Mouse (Mus musculus) kidney, postnatal 0 days (tissue): ENCODE results near the gene Apbb2. TPM values are rescaled to one million over a fixed set of nuclear protein-coding genes. Genes with fewer than 3 reads are reported as not detected.
A peak's percentile ranks its signal among the peaks of the same experiment; 100 is the strongest.

Source experiments
- ATAC-seq: fragments of 200-750 bp; cut with Nextera tagmentation; replicated peaks from 2 replicates; pipeline ENCODE4 v1.8.0; 2017; ENCODE audit warnings: low read depth, moderate number of reproducible peaks, moderate TSS enrichment, moderate library complexity; ENCODE audit not compliant: low FRiP score
- DNase-seq: peaks from one replicate; pipeline ENCODE4 v3.0.0-alpha.2; 2016; ENCODE audit warnings: low spot score
- H3K27ac ChIP-seq: fragments of 300-500 bp; sonication (generic); 2 replicates; pipeline ENCODE4 v1.5.1; 2014; ENCODE audit warnings: mild to moderate bottlenecking
- H3K27me3 ChIP-seq: fragments of 300-500 bp; sonication (generic); 2 replicates; pipeline ENCODE4 v1.6.1; 2014; ENCODE audit warnings: low read length, mixed read lengths; ENCODE audit not compliant: insufficient read depth
- H3K36me3 ChIP-seq: fragments of 300-500 bp; sonication (generic); 2 replicates; pipeline ENCODE4 v1.6.1; 2014; ENCODE audit warnings: low read length, mixed read lengths; ENCODE audit not compliant: insufficient read depth
- H3K4me1 ChIP-seq: fragments of 300-500 bp; sonication (generic); replicated peaks from 2 replicates; pipeline ENCODE4 v1.6.1; 2014; ENCODE audit warnings: antibody characterized with exemption, low read length, mixed read lengths; ENCODE audit not compliant: insufficient read depth
- H3K4me2 ChIP-seq: fragments of 300-500 bp; sonication (generic); 2 replicates; pipeline ENCODE4 v1.6.1; 2014; ENCODE audit warnings: mild to moderate bottlenecking, low read length, moderate library complexity, mixed read lengths
- H3K4me3 ChIP-seq: fragments of 300-500 bp; sonication (generic); replicated peaks from 2 replicates; pipeline ENCODE4 v1.5.1; 2014; ENCODE audit warnings: low read depth, low read length
- H3K9ac ChIP-seq: fragments of 300-500 bp; sonication (generic); 2 replicates; pipeline ENCODE4 v1.6.1; 2014; ENCODE audit warnings: low read depth, low read length
- H3K9me3 ChIP-seq: fragments of 300-500 bp; sonication (generic); replicated peaks from 2 replicates; pipeline ENCODE4 v1.6.1; 2016; ENCODE audit warnings: low read length, inconsistent platforms, mixed read lengths
- CTCF ChIP-seq: IDR thresholded peaks from 2 replicates; pipeline ENCODE4 v1.5.1; 2016; ENCODE audit warnings: antibody characterized with exemption, low read depth, mild to moderate bottlenecking, moderate library complexity
- WGBS: fragments of 180-500 bp; shearing (Covaris S2); extraction: QIAGEN DNeasy Blood & Tissue Kit; methylation state at CpG from one replicate; pipeline ENCODE4 v1.1.7; 2014; 5-methylcytosine and 5-hydroxymethylcytosine counted together
- polyA plus RNA-seq: library from polyadenylated mRNA; unstranded; fragments of >200 nt; fragmentation: Nextera tagmentation; extraction: Ambion mirVana; gene quantifications from 2 replicates; pipeline ENCODE4 v1.2.1, GENCODE M21; 2015

Apbb2 gene
- polyA plus RNA-seq, 1 experiment from 2014 or later: 47.0 TPM

DNA sequence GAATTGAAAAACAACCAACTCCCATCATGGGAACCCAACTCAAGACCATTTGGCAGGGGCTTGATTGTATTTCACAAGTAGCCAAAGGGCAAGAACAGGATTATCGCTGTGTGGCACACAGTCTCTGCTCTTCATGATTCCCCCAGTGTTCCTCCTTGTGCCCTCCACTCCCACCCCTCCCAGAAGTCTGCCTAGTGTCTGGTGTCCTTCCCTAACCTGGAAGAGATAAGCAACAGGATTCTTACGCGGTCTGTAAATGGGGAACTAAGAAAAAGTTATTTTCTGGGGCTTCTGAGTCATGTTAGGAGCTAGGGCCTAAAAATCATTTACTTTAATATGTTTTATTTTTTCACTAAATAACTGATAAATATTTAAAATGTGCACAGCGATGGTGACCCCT is 323.6 kb downstream of the Apbb2 start:
- H3K27me3 ChIP-seq: no peaks in the 10 kb centered on the region
- H3K9me3 ChIP-seq: no peaks in the 10 kb centered on the region
- H3K4me1 ChIP-seq: no peaks in the 10 kb centered on the region
- H3K27ac ChIP-seq: no peak overlapping the region
- no peak for TF ChIP-seq CTCF
- H3K36me3 ChIP-seq: peaks cover 4% of the 10 kb centered on the region; the same call in 1 of the 2 replicates
- ATAC-seq (no peak), DNase-seq (no peak)
- H3K4me2 ChIP-seq: no peak overlapping the region
- H3K9ac ChIP-seq: no peak overlapping the region
- WGBS: 92% methylated on average over 4 of the region's 4 CpGs
- H3K4me3 ChIP-seq: no peak overlapping the region

DNA sequence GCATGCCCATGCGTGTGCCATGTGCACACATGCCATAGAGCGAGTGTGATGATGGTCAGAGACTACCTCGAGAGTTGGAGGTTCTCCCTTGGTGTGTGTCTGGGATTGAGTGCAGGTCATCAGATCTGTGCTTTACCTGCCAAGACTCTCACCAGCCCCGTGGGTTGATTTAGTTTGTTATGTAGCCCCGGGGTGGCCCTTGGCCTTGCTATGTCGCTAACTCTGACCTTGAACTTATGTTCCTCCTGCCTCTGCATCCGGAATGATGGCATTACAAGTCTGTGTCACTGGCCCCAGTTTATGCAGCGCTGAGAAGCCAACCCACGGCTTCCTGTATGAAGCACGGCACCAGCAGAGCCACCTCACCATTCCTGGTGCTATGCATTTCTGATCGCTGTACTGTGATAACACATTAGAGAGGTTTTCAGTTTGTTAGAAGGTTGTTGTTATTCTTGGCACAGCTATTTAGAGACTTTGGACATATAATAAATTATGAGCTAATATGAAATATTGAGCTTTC is 324.4 kb downstream of the Apbb2 start:
- H3K36me3 ChIP-seq: peaks cover 4% of the 10 kb centered on the region; the same call in 1 of the 2 replicates
- no peaks in the 10 kb centered on the region for H3K27me3 ChIP-seq
- no peak overlapping the region for H3K27ac ChIP-seq
- H3K4me3 ChIP-seq: no peak overlapping the region
- no peak overlapping the region for H3K9ac ChIP-seq
- 66% methylated on average over 11 of the region's 11 CpGs for WGBS
- H3K9me3 ChIP-seq: no peaks in the 10 kb centered on the region
- ATAC-seq (no peak), DNase-seq (no peak)
- TF ChIP-seq CTCF: no peak
- H3K4me1 ChIP-seq: no peaks in the 10 kb centered on the region
- H3K4me2 ChIP-seq: no peak overlapping the region

DNA sequence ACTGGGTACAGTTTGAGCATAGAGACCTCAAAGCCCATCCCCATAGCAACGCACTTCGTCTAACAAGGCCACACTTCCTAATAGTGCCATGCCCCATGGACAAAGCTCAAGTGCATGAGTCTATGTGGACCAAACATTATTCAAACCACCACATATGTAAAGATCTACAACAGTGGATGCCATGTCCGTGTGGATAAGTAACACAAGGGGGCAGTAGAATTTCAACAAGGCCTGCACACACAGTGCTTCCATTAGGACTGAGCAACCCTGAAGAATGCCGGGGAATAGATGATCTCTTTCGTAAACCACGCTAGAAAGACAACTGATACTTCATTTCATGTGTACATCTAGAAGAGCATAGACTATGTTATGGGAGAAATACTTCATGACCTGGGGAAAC is 337.8 kb downstream of the Apbb2 start:
- TF ChIP-seq CTCF: peak; percentile 49
- Histone ChIP-seq H3K27me3 (no peaks in the 10 kb centered on the region), H3K4me1 (no peaks in the 10 kb centered on the region), H3K27ac (no peak overlapping the region), H3K4me2 (no peak overlapping the region), H3K36me3 (no peaks in the 10 kb centered on the region), H3K4me3 (no peak overlapping the region), H3K9ac (no peak overlapping the region), H3K9me3 (no peaks in the 10 kb centered on the region)
- 79% methylated on average over 6 of the region's 6 CpGs for WGBS
- no peak for DNase-seq
- ATAC-seq: no peak

DNA sequence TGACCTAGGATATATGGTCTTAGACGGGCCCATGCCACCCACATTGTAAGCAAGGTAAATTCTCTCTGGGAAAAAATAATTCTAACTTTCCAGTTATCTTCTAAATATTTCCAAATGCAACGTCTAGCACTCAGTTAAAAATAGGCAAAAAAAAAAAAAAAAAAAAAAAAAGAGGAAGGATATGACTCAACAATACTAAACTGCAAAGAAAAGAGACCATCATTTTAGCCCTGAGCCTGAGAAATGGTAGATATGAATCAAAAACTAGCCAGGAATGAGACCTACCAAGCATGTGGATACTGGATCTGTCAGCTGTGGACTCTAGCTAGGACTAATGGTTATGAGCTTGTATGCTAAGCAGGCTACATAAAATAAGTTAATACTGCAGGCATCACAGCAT is 338.9 kb downstream of the Apbb2 start:
- no peak overlapping the region for H3K4me2 ChIP-seq
- DNase-seq (no peak), ATAC-seq (no peak)
- H3K4me3 ChIP-seq: no peak overlapping the region
- TF ChIP-seq CTCF: no peak
- H3K27me3 ChIP-seq: no peaks in the 10 kb centered on the region
- no peak overlapping the region for H3K9ac ChIP-seq
- no peak overlapping the region for H3K27ac ChIP-seq
- no peaks in the 10 kb centered on the region for H3K9me3 ChIP-seq
- WGBS: 73% methylated on average over 2 of the region's 2 CpGs
- H3K36me3 ChIP-seq: no peaks in the 10 kb centered on the region
- no peaks in the 10 kb centered on the region for H3K4me1 ChIP-seq

DNA sequence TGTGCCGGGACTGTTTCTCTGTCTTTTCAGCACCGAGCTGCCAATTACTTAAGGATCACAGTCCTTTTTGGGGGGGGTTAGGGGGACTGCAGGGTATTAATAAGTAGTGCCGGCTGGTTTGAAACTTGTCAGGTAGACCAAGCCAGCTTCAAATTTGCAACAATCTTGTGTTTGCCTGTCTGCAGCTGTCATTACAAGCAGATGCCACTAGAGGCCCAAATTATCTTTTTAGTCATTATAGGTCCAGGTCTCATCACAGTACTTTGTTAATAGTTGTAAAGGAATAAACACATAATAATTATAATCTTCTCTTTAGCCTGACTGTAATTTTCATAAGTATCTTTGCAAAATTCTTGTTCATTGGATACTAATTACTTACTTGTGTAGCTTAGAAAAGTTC is 344.2 kb downstream of the Apbb2 start:
- DNase-seq (no peak), ATAC-seq (no peak)
- 62% methylated on average over 3 of the region's 3 CpGs for WGBS
- Histone ChIP-seq H3K4me2 (no peak overlapping the region), H3K27ac (no peak overlapping the region), H3K4me1 (no peaks in the 10 kb centered on the region), H3K36me3 (no peaks in the 10 kb centered on the region), H3K27me3 (no peaks in the 10 kb centered on the region), H3K9ac (no peak overlapping the region), H3K9me3 (no peaks in the 10 kb centered on the region), H3K4me3 (no peak overlapping the region)
- TF ChIP-seq CTCF: peak; percentile 48

DNA sequence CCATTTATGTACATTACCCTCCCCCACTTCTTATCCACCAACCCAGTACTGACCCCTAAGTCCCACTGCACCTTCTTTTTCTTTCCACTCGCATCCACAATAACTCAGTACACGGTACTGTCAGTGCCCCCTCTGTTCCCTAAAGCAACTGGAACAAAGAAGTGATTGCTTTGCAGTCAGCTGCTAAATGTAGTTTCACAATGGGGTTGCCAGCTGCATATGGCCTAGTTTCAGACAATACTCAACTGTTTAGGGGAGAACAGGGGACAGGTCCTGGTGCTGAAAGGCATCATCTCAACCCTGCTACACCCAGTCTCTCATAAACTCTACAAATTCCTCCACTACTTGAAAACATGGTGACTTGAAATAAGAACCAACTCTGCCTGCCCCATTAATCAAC is 347.4 kb downstream of the Apbb2 start:
- no peak overlapping the region for H3K4me3 ChIP-seq
- no peak overlapping the region for H3K9ac ChIP-seq
- WGBS: 76% methylated on average over 2 of the region's 2 CpGs
- no peak overlapping the region for H3K4me2 ChIP-seq
- DNase-seq (no peak), ATAC-seq (no peak)
- no peak for TF ChIP-seq CTCF
- H3K4me1 ChIP-seq: no peaks in the 10 kb centered on the region
- no peak overlapping the region for H3K27ac ChIP-seq
- no peaks in the 10 kb centered on the region for H3K27me3 ChIP-seq
- no peaks in the 10 kb centered on the region for H3K36me3 ChIP-seq
- H3K9me3 ChIP-seq: no peaks in the 10 kb centered on the region

DNA sequence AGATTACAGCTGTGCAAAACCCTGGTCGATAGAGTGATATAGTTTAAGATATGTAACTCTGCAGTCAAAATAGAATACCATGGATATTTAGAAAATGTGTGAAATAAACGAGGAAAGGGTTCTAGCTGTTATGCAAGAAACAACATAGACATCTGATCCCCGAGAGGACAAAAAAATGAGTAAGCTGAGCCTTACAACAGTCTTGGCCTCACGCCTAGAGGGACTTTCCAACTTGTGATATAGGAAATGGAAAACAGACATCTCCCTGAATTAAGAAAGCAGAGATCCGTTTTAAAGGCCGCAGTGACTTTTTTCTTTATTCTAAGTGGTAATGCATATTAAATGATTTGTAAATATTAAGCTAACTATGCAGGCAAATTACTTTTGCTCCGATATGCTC is 349.0 kb downstream of the Apbb2 start:
- Histone ChIP-seq H3K9ac (no peak overlapping the region), H3K4me1 (no peaks in the 10 kb centered on the region), H3K36me3 (no peaks in the 10 kb centered on the region), H3K4me2 (no peak overlapping the region), H3K9me3 (no peaks in the 10 kb centered on the region), H3K27me3 (no peaks in the 10 kb centered on the region), H3K4me3 (no peak overlapping the region), H3K27ac (no peak overlapping the region)
- TF ChIP-seq CTCF: no peak
- ATAC-seq (no peak), DNase-seq (peak; percentile 49)
- WGBS: 60% methylated on average over 7 of the region's 7 CpGs
